Mouse (Mus musculus): Measurements from ENCODE around the gene Parvb. TPM values are rescaled to one million over a fixed set of nuclear protein-coding genes. Genes with fewer than 3 reads are reported as not detected.

Gene Parvb
- polyA plus RNA-seq, 1 experiment from 2014 or later = 21.1 TPM

DNA sequence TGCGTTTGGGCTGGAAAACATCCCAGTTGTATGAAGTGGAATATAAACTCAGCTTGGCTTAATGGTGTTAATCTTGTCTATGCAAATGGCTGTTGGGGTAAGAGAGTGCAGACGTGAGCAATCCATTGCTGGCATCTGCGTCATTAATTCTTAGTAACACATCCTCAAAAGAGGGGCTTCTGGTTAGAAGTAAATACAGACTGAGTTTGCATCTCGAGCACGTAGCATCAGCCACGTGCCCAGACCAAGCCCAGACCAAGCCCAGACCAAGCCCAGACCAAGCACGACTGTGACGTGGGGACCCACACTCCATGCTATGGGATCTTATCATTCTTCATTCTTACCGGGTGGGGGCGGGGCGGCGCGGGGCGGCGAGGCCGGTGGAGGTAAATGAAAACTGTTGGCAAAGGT is 7.2 kb downstream of the Parvb start:
- Histone ChIP-seq H3K9me3 (replicated peaks; ENCODE audit: control insufficient read depth, low read length) (no peaks in the 10 kb centered on the region), H3K27me3 (ENCODE audit: control insufficient read depth, insufficient read depth, low read length) (no peaks in the 10 kb centered on the region), H3K9ac (ENCODE audit: low read depth, low read length) (no peak overlapping the region), H3K36me3 (ENCODE audit: control insufficient read depth, insufficient read depth, low read length) (no peaks in the 10 kb centered on the region), H3K4me1 (ENCODE audit: control insufficient read depth, insufficient read depth, low read length) (peaks cover 19% of the 10 kb centered on the region), H3K27ac (ENCODE audit: low read depth, low read length) (no peak overlapping the region), H3K4me3 (ENCODE audit: low read depth, low read length) (no peak overlapping the region), H3K4me2 (peak overlapping the region; percentile 39)
- WGBS (ENCODE audit: insufficient replicate concordance) = 12% methylated on average over 16 of the region's 16 CpGs
- no peak for ATAC-seq (replicated peaks; ENCODE audit: insufficient number of reproducible peaks, low FRiP score, low TSS enrichment)

DNA sequence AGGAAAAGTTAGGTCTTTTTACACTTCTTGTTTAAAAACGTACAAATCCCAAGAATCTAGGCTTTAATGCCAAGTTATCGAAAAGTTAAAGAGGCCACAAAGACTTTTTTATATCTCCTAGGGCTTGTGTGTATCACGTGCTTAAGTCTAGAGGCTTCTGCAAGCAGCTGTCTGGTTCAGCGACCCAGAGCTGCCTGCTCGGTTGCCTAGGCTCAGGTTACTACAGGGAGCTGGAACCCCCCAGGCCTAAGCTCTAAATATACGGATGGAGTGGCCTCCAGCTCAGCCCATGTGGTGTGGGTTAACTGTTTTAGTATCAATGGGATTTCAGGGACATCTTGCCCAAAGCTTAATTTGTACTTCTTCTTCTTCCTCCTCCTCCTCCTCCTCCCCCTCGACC is 9.7 kb downstream of the Parvb start:
- no peak for ATAC-seq (replicated peaks; ENCODE audit: insufficient number of reproducible peaks, low FRiP score, low TSS enrichment)
- Histone ChIP-seq H3K27me3 (ENCODE audit: control insufficient read depth, insufficient read depth, low read length) (no peaks in the 10 kb centered on the region), H3K4me2 (no peak overlapping the region), H3K4me3 (ENCODE audit: low read depth, low read length) (no peak overlapping the region), H3K27ac (ENCODE audit: low read depth, low read length) (no peak overlapping the region), H3K4me1 (ENCODE audit: control insufficient read depth, insufficient read depth, low read length) (peaks cover 16% of the 10 kb centered on the region), H3K9ac (ENCODE audit: low read depth, low read length) (no peak overlapping the region), H3K36me3 (ENCODE audit: control insufficient read depth, insufficient read depth, low read length) (no peaks in the 10 kb centered on the region), H3K9me3 (replicated peaks; ENCODE audit: control insufficient read depth, low read length) (no peaks in the 10 kb centered on the region)
- WGBS (ENCODE audit: insufficient replicate concordance) = 43% methylated on average over 7 of the region's 7 CpGs

DNA sequence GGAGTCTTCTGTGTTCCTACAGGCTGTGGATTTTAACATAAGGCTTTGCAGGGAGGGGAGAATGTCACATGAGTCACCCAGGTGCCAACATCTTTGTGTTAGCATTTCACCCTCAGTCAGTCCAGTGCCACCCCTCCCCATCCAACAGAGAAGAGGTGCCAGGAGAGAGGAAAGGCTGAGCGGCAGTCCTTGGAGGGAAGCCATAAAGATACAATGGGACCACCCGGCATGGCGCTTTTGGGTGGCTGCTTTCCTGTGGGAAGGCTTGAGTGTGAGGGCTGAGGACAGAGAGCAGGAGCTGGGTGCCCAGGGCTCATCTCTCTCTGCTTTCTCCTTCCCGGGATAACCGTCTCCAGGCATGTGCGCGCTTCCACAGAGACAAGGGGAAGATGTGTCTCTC is 13.3 kb downstream of the Parvb start:
- Histone ChIP-seq H3K36me3 (ENCODE audit: control insufficient read depth, insufficient read depth, low read length) (0 out of 2 replicates have a peak, but pooled peaks cover 2% of the 10 kb centered on the region), H3K4me2 (no peak overlapping the region), H3K27ac (ENCODE audit: low read depth, low read length) (peak overlapping the region; percentile 41; the same call in 1 of the 2 replicates), H3K9me3 (replicated peaks; ENCODE audit: control insufficient read depth, low read length) (peaks cover 5% of the 10 kb centered on the region; the same call in 1 of the 2 replicates), H3K9ac (ENCODE audit: low read depth, low read length) (0 out of 2 replicates have a peak overlapping the region, but pooled peaks have one; percentile 1), H3K4me1 (ENCODE audit: control insufficient read depth, insufficient read depth, low read length) (peaks cover 8% of the 10 kb centered on the region), H3K27me3 (ENCODE audit: control insufficient read depth, insufficient read depth, low read length) (no peaks in the 10 kb centered on the region), H3K4me3 (ENCODE audit: low read depth, low read length) (no peak overlapping the region)
- ATAC-seq (replicated peaks; ENCODE audit: insufficient number of reproducible peaks, low FRiP score, low TSS enrichment) = no peak
- WGBS (ENCODE audit: insufficient replicate concordance) = 85% methylated on average over 7 of the region's 7 CpGs

DNA sequence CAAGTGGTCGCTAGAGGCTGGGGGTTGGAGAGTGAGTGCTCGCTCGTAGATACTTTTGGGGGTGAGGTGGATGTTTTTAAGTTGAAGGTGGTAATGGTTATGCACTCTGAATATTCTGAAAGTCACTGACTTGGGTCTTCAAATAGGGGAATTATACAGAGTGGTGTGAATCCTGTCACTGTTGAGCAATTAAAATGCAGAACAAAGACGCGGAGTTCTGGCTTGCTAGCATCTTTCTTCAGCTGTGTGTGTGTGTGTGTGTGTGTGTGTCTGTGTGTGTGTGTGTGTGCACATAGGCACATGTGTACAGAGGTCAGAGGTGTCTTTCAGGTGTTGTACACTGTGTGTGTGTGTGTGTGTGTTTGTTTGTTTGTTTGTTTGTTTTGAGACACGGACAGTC is 14.4 kb downstream of the Parvb start:
- no peak overlapping the region for H3K27ac ChIP-seq (ENCODE audit: low read depth, low read length)
- 91% methylated on average over 6 of the region's 6 CpGs for WGBS (ENCODE audit: insufficient replicate concordance)
- peaks cover 5% of the 10 kb centered on the region; the same call in 1 of the 2 replicates for H3K9me3 ChIP-seq (replicated peaks; ENCODE audit: control insufficient read depth, low read length)
- ATAC-seq (replicated peaks; ENCODE audit: insufficient number of reproducible peaks, low FRiP score, low TSS enrichment) = no peak
- no peaks in the 10 kb centered on the region for H3K27me3 ChIP-seq (ENCODE audit: control insufficient read depth, insufficient read depth, low read length)
- H3K4me2 ChIP-seq = no peak overlapping the region
- H3K36me3 ChIP-seq (ENCODE audit: control insufficient read depth, insufficient read depth, low read length) = 0 out of 2 replicates have a peak, but pooled peaks cover 2% of the 10 kb centered on the region
- no peak overlapping the region for H3K9ac ChIP-seq (ENCODE audit: low read depth, low read length)
- peaks cover 10% of the 10 kb centered on the region for H3K4me1 ChIP-seq (ENCODE audit: control insufficient read depth, insufficient read depth, low read length)
- H3K4me3 ChIP-seq (ENCODE audit: low read depth, low read length) = no peak overlapping the region

DNA sequence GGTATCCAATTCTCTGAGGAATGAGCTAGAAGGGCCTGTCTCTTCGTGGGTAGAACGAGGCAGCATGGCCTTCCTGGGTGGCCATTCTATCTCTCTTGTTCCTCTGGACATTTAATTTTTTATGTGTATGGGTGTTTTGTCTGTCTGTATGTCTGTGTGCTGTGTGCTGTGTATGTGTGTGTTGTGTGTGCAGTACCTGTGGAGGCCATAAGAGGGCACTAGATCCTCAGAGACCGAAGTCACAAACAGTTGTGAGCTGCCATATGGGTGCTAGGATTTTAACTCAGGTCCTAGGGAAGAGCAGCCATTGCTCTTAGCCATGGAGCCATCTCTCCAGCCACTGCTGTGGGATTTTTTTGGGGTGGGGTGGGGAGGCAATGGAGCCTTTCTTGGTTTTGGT is 15.5 kb downstream of the Parvb start:
- H3K27me3 ChIP-seq (ENCODE audit: control insufficient read depth, insufficient read depth, low read length) = no peaks in the 10 kb centered on the region
- H3K9me3 ChIP-seq (replicated peaks; ENCODE audit: control insufficient read depth, low read length) = peaks cover 5% of the 10 kb centered on the region; the same call in 1 of the 2 replicates
- peaks cover 19% of the 10 kb centered on the region for H3K4me1 ChIP-seq (ENCODE audit: control insufficient read depth, insufficient read depth, low read length)
- H3K9ac ChIP-seq (ENCODE audit: low read depth, low read length) = no peak overlapping the region
- 96% methylated on average over 3 of the region's 3 CpGs for WGBS (ENCODE audit: insufficient replicate concordance)
- H3K36me3 ChIP-seq (ENCODE audit: control insufficient read depth, insufficient read depth, low read length) = 0 out of 2 replicates have a peak, but pooled peaks cover 2% of the 10 kb centered on the region
- H3K4me3 ChIP-seq (ENCODE audit: low read depth, low read length) = no peak overlapping the region
- H3K4me2 ChIP-seq = no peak overlapping the region
- no peak overlapping the region for H3K27ac ChIP-seq (ENCODE audit: low read depth, low read length)
- ATAC-seq (replicated peaks; ENCODE audit: insufficient number of reproducible peaks, low FRiP score, low TSS enrichment) = no peak

DNA sequence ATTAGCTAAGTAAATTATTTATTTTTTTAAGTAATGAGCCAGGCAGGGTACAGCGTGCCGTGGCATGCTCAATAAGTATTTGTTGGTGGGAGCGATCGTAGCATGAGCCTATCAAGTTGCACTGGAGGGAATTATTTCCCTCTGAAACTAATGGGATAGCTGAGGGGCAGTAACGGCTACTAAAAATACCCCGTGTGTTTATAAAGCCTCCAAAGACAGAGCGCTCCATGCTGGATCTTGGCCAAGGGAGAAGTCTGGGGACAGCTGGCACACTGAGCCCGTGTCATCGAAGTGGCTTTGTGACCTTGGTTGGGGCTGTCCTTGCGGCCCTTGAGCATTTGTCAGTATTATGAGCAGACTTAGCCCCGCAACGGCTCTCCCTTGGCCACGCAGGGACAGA is 19.4 kb downstream of the Parvb start:
- Histone ChIP-seq H3K9ac (ENCODE audit: low read depth, low read length) (peak overlapping the region; percentile 64; the same call in 1 of the 2 replicates), H3K27me3 (ENCODE audit: control insufficient read depth, insufficient read depth, low read length) (no peaks in the 10 kb centered on the region), H3K4me3 (ENCODE audit: low read depth, low read length) (no peak overlapping the region), H3K27ac (ENCODE audit: low read depth, low read length) (peak overlapping the region; percentile 96), H3K36me3 (ENCODE audit: control insufficient read depth, insufficient read depth, low read length) (0 out of 2 replicates have a peak, but pooled peaks cover 2% of the 10 kb centered on the region), H3K4me2 (peak overlapping the region; percentile 16; the same call in 1 of the 2 replicates), H3K9me3 (replicated peaks; ENCODE audit: control insufficient read depth, low read length) (peaks cover 5% of the 10 kb centered on the region; the same call in 1 of the 2 replicates), H3K4me1 (ENCODE audit: control insufficient read depth, insufficient read depth, low read length) (peaks cover 43% of the 10 kb centered on the region)
- WGBS (ENCODE audit: insufficient replicate concordance) = 40% methylated on average over 13 of the region's 13 CpGs
- 0 out of 2 replicates have a peak, but pooled peaks have one; percentile 44 for ATAC-seq (replicated peaks; ENCODE audit: insufficient number of reproducible peaks, low FRiP score, low TSS enrichment)

DNA sequence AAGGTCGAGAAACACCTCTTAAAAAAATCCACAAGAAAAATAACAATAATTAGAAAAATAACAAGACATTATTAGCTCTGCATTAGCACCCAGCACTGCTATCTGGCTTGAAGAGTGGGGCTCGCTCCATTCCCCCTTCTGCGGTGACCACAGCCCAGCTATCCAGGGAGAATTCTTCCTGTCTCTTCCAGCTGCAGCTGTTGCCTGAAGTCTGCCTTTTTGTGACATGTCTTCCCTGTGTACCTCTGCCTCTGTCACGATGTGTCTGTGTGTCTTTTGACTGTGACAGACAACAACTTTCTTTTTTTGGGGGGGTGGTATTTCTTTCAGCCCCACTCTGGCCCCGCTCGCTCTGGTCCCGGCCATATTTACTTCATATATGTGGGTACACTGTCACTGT is 20.8 kb downstream of the Parvb start:
- Histone ChIP-seq H3K4me2 (no peak overlapping the region), H3K27ac (ENCODE audit: low read depth, low read length) (peak overlapping the region; percentile 96), H3K27me3 (ENCODE audit: control insufficient read depth, insufficient read depth, low read length) (no peaks in the 10 kb centered on the region), H3K4me1 (ENCODE audit: control insufficient read depth, insufficient read depth, low read length) (peaks cover 56% of the 10 kb centered on the region), H3K9me3 (replicated peaks; ENCODE audit: control insufficient read depth, low read length) (no peaks in the 10 kb centered on the region), H3K36me3 (ENCODE audit: control insufficient read depth, insufficient read depth, low read length) (no peaks in the 10 kb centered on the region), H3K9ac (ENCODE audit: low read depth, low read length) (no peak overlapping the region), H3K4me3 (ENCODE audit: low read depth, low read length) (no peak overlapping the region)
- WGBS (ENCODE audit: insufficient replicate concordance) = 88% methylated on average over 7 of the region's 7 CpGs
- no peak for ATAC-seq (replicated peaks; ENCODE audit: insufficient number of reproducible peaks, low FRiP score, low TSS enrichment)

DNA sequence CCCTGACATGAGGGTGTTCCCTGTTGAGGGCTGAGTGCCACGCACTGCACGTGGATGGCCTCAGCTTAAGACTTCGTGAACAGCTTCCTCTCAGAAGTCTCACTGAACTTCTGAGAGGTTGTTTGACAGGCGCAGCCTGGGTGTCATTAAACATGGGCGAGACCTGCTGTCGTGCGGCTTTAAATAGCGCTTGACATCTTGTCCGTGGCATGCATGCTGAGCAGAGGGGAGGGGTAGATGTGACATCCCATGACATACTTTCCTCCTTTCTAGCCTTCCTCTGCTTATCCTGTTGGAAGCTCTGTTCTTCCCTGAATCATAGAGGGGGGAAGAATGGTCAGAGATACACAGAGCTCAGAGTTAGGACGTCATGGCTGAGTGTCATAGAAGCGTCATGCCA is 21.9 kb downstream of the Parvb start:
- H3K4me2 ChIP-seq = peak overlapping the region; percentile 18; the same call in 1 of the 2 replicates
- no peak overlapping the region for H3K4me3 ChIP-seq (ENCODE audit: low read depth, low read length)
- H3K4me1 ChIP-seq (ENCODE audit: control insufficient read depth, insufficient read depth, low read length) = peaks cover 67% of the 10 kb centered on the region
- H3K27me3 ChIP-seq (ENCODE audit: control insufficient read depth, insufficient read depth, low read length) = no peaks in the 10 kb centered on the region
- WGBS (ENCODE audit: insufficient replicate concordance) = 32% methylated on average over 11 of the region's 11 CpGs
- H3K27ac ChIP-seq (ENCODE audit: low read depth, low read length) = peak overlapping the region; percentile 96
- H3K36me3 ChIP-seq (ENCODE audit: control insufficient read depth, insufficient read depth, low read length) = no peaks in the 10 kb centered on the region
- H3K9me3 ChIP-seq (replicated peaks; ENCODE audit: control insufficient read depth, low read length) = no peaks in the 10 kb centered on the region
- peak overlapping the region; percentile 39 for H3K9ac ChIP-seq (ENCODE audit: low read depth, low read length)
- ATAC-seq (replicated peaks; ENCODE audit: insufficient number of reproducible peaks, low FRiP score, low TSS enrichment) = no peak

DNA sequence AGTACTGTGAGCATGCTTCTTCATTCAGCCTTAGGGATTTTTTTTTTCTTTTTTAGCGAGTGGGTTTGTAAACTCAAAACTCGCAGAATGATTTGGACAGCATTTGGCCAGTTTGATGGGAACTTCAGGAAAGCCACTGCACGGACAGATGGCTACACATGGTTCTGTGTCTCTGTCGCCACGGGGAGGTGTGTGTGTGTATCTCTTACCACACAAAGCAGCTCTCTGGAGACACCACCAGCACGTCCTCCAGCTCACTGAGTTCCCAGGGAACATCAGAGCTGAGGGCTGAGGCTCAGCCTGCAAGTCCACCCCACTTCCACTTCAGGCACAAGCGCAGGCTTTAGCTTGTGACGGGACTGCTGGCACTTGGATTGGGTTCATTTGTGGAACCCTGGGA is 22.5 kb downstream of the Parvb start:
- Histone ChIP-seq H3K9me3 (replicated peaks; ENCODE audit: control insufficient read depth, low read length) (no peaks in the 10 kb centered on the region), H3K9ac (ENCODE audit: low read depth, low read length) (peak overlapping the region; percentile 18; the same call in 1 of the 2 replicates), H3K4me3 (ENCODE audit: low read depth, low read length) (no peak overlapping the region), H3K4me1 (ENCODE audit: control insufficient read depth, insufficient read depth, low read length) (peaks cover 68% of the 10 kb centered on the region), H3K36me3 (ENCODE audit: control insufficient read depth, insufficient read depth, low read length) (no peaks in the 10 kb centered on the region), H3K4me2 (no peak overlapping the region), H3K27me3 (ENCODE audit: control insufficient read depth, insufficient read depth, low read length) (no peaks in the 10 kb centered on the region), H3K27ac (ENCODE audit: low read depth, low read length) (peak overlapping the region; percentile 96)
- no peak for ATAC-seq (replicated peaks; ENCODE audit: insufficient number of reproducible peaks, low FRiP score, low TSS enrichment)
- WGBS (ENCODE audit: insufficient replicate concordance) = 58% methylated on average over 8 of the region's 8 CpGs

Data from heart, embryonic 11.5 days (tissue).